Mouse (Mus musculus): ENCODE results near the gene Ranbp3. TPM values are rescaled to one million over a fixed set of nuclear protein-coding genes. Genes with fewer than 3 reads are reported as not detected.
"Not testable (repeated sequence)": the region's sequence is repeated elsewhere in the genome, so short reads cannot be mapped to it uniquely, and the experiment has no call there.

Ranbp3 gene
- total and polyA plus RNA-seq, 3 experiments = 137 to 150 TPM; not detected in 1

DNA sequence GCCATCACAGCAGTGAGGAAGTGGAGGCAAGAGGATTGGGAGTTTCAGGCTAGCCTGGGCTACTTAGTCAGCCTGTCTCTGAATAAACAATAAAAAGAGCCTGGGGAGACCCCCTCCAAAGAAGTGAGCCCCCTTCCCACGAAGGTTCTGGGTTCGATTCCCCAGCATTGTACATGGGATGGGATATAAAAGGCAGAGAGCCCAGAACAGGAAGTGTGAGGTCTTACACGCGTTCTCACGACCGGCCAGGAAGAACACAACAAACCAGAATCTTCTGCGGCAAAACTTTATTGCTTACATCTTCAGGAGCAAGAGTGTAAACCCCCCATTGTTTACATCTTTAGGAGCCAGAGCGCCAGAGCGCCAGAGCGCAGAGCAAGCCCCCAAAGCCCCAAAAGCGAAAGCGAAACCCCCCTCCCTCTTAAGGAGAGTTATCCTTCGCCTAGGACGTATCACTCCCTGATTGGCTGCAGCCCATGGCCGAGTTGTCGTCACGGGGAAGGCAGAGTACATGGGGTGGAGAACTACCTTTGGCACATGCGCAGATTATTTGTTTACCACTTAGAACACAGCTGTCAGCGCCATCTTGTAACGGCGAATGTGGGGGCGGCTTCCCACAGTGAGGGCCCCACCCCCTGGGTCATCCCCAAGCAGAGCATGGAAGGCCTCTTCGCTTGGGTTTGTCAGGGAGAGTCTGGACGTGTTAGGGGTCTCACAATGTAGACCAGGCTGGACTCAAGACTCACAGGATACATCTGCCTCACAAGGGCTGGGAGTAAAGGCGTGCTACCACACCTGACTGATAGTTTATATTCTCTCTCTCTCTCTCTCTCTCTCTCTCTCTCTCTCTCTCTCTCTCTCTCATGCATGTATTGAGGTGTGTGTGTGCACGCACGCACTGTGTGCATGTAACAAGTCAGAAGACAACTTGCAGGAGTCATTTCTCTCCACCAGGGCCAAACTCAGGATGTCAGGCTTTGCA, 43.0 kb upstream of the Ranbp3 start:
- Histone ChIP-seq H3K4me3 (ENCODE audit: control insufficient read depth in 1 of 2, insufficient read depth in 1 of 2, low read depth in 2 of 2, low read length in 2 of 2) (peak overlapping the region; percentile 79 to 97), H3K79me2 (ENCODE audit: control insufficient read depth, insufficient read depth, low read length, poor library complexity) (peaks cover 18% of the 10 kb centered on the region), H3K9ac (ENCODE audit: control insufficient read depth, low read depth, low read length, poor library complexity, severe bottlenecking) (peak overlapping the region; percentile 88), H3K27ac (ENCODE audit: control insufficient read depth, low read depth, low read length) (peak overlapping the region; percentile 77), H3K4me1 (ENCODE audit: control insufficient read depth in 1 of 2, insufficient read depth in 2 of 2, low read length in 2 of 2) (peaks cover 2 to 22% of the 10 kb centered on the region in 2 experiments; a peak in 3 of 4 replicates)
- H3K27me3 ChIP-seq (ENCODE audit: control insufficient read depth in 1 of 2, insufficient read depth in 2 of 2, low read length in 2 of 2); H3K9me3 ChIP-seq (replicated peaks; ENCODE audit: insufficient read depth, low read length); H3K36me3 ChIP-seq (ENCODE audit: control insufficient read depth in 1 of 2, insufficient read depth in 2 of 2, low read length in 2 of 2): not testable (repeated sequence)
- TF ChIP-seq HCFC1 (IDR thresholded peaks at IDR 0.05; ENCODE audit: low read depth, low read length) (peak; percentile 79), MXI1 (IDR thresholded peaks at IDR 0.05; ENCODE audit: low read depth, low read length) (peak; percentile 85), NELFE (IDR thresholded peaks at IDR 0.05; ENCODE audit: low read depth, low read length) (peak; percentile 54), ETS1 (IDR thresholded peaks at IDR 0.05; ENCODE audit: low read depth, low read length) (peak; percentile 89), MYB (IDR thresholded peaks at IDR 0.05; ENCODE audit: low read depth, low read length) (peak; percentile 60), ELF1 (IDR thresholded peaks at IDR 0.05; ENCODE audit: low read depth, low read length) (peak; percentile 67; the same call in 1 of the 2 replicates), TBP (IDR thresholded peaks at IDR 0.05; ENCODE audit: low read depth, low read length) (peak; percentile 68), EP300 (IDR thresholded peaks at IDR 0.05; ENCODE audit: low read depth in 1 of 2, low read length in 2 of 2) (0 out of 4 replicates have a peak, but pooled peaks of 1 of the 2 experiments have one; percentile 33), JUND (IDR thresholded peaks at IDR 0.05; ENCODE audit: low read depth, low read length) (peak; percentile 87; the same call in 1 of the 2 replicates), SIN3A (IDR thresholded peaks at IDR 0.05; ENCODE audit: low read length) (peak; percentile 92), MAX (IDR thresholded peaks at IDR 0.05; ENCODE audit: low read length) (peak; percentile 73), MAZ (IDR thresholded peaks at IDR 0.05; ENCODE audit: low read depth, low read length) (peak; percentile 82), MYC (IDR thresholded peaks at IDR 0.05; ENCODE audit: low read depth, low read length) (peak; percentile 68), USF1 (IDR thresholded peaks at IDR 0.05; ENCODE audit: low read depth, low read length) (0 out of 2 replicates have a peak, but pooled peaks have one; percentile 5), POLR2A (IDR thresholded peaks at IDR 0.05; ENCODE audit: control insufficient read depth in 1 of 2, insufficient read depth in 1 of 2, low read depth in 1 of 2, low read length in 2 of 2, poor library complexity in 1 of 2) (peak in 1 of 2 experiments; percentile 61; a peak in 1 of 4 replicates), NRF1 (IDR thresholded peaks at IDR 0.05; ENCODE audit: insufficient read depth, low read depth, low read length, poor library complexity, severe bottlenecking) (peak; percentile 56)
- DNase-seq (ENCODE audit: low read depth, low spot score) = peak; percentile 88

DNA sequence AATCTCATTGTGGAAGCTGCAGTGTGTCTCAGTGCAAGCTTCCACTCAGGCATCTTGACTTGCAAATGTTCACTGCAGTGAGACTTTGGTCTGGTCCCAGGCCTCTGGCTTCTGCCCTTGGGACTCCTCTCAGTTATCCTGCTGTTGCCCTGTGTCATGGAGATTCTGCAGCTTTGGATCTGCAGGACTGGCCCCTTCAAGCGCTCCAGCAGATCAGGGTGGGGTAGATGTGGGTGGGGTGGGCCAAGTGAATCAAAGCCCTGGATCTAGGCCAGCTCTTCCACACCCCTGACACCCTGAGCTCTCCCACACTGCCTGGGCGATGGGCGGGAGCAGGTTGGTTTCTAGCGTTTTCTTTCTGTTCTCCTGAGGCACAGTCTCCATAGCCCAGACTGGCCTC, 41.3 kb upstream of the Ranbp3 start:
- H3K27me3 ChIP-seq (ENCODE audit: control insufficient read depth in 1 of 2, insufficient read depth in 2 of 2, low read length in 2 of 2) = no peaks in the 10 kb centered on the region; a peak in 1 of 4 replicates
- no peak for DNase-seq (ENCODE audit: low read depth, low spot score)
- peaks cover 0 to 2% of the 10 kb centered on the region in 2 experiments; a peak in 2 of 4 replicates for H3K36me3 ChIP-seq (ENCODE audit: control insufficient read depth in 1 of 2, insufficient read depth in 2 of 2, low read length in 2 of 2)
- peaks cover 7% of the 10 kb centered on the region for H3K79me2 ChIP-seq (ENCODE audit: control insufficient read depth, insufficient read depth, low read length, poor library complexity)
- H3K4me1 ChIP-seq (ENCODE audit: control insufficient read depth in 1 of 2, insufficient read depth in 2 of 2, low read length in 2 of 2) = peaks cover 2 to 20% of the 10 kb centered on the region in 2 experiments; a peak in 3 of 4 replicates
- H3K4me3 ChIP-seq (ENCODE audit: control insufficient read depth in 1 of 2, insufficient read depth in 1 of 2, low read depth in 2 of 2, low read length in 2 of 2) = no peak overlapping the region
- no peaks in the 10 kb centered on the region for H3K9me3 ChIP-seq (replicated peaks; ENCODE audit: insufficient read depth, low read length)
- TF ChIP-seq ZC3H11A (IDR thresholded peaks at IDR 0.05; ENCODE audit: low read depth, low read length) (no peak), CHD2 (IDR thresholded peaks at IDR 0.05; ENCODE audit: low read length) (no peak), SIN3A (IDR thresholded peaks at IDR 0.05; ENCODE audit: low read length) (no peak), CHD1 (IDR thresholded peaks at IDR 0.05; ENCODE audit: low read depth, low read length) (no peak), RAD21 (IDR thresholded peaks at IDR 0.05; ENCODE audit: low read depth, low read length) (no peak)
- H3K9ac ChIP-seq (ENCODE audit: control insufficient read depth, low read depth, low read length, poor library complexity, severe bottlenecking) = no peak overlapping the region
- no peak overlapping the region for H3K27ac ChIP-seq (ENCODE audit: control insufficient read depth, low read depth, low read length)

Data from MEL (cell line).